Mouse (Mus musculus): ENCODE results near the gene Creb5. TPM values are rescaled to one million over a fixed set of nuclear protein-coding genes. Genes with fewer than 3 reads are reported as not detected.
"Not testable (repeated sequence)": the region's sequence is repeated elsewhere in the genome, so short reads cannot be mapped to it uniquely, and the experiment has no call there.

Creb5 gene
- polyA plus RNA-seq, 1 experiment from 2014 or later, result 3.2 TPM

DNA sequence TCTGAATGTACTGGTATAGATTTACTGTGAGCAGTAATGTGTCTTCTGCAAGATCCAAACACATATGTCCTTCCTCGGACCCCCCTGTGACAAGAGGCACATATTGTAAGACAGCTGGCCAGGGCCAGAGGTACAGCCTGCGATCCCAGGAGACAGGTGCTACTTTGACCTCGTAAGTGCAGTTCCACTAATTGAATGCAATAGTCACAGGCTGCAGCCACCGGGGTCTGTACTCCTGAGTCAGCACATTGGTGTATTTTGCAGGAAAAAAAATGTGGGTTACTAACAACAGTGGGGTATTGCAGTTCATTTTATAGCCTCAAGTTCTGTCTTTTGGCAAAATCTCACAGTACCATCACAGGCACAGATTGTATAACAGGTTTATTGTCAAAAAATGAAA is 110.7 kb downstream of the Creb5 start:
- no peak overlapping the region for H3K27ac ChIP-seq (ENCODE audit: low read depth, low read length)

DNA sequence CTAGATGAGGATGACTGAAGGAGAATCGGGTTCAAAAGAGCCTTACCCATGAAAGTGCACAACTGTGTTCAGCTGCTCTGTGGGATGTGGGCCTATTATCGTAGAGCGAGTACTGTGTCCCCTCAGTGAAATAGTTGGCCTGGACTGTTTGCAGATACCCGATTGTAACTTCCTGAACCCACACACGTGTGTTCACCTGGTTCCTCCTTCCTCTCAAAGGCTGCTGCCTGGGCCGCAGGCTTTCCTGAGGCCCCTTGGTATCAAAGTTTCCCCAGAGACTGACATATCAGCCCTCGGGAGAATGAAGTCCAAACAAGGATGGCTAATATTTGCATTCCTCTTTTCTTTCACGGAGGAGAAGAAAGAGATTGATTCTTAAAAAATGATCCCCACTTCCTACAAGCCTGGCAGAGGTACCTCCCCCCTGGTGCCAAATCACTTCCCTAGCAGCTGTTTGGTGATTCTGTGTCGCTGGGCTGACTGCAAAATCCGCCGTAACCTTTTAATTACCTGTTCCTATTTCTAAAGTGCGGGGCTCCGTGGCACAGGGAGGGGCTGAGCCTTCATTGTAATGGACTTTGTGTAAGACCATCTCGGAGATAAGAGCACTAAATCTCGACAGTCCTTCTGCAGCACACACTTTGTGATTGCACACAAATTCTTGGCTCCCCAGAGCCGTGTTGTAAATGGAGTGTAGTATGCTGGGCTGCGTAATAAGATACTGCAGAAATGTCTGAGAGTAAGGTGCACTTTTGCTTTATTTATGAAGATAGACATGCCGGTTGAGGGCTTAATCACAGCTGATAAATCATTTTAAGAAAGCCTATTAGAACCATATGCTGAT is 111.4 kb downstream of the Creb5 start:
- Histone ChIP-seq H3K27ac (ENCODE audit: low read depth, low read length) (no peak overlapping the region), H3K4me2 (ENCODE audit: low read length) (peak overlapping the region; percentile 29), H3K4me3 (ENCODE audit: low read length) (no peak overlapping the region), H3K27me3 (replicated peaks; ENCODE audit: control insufficient read depth, insufficient read depth, low read length) (no peaks in the 10 kb centered on the region), H3K9me3 (ENCODE audit: control insufficient read depth, low read length) (no peaks in the 10 kb centered on the region), H3K36me3 (ENCODE audit: control insufficient read depth, insufficient read depth, low read length) (no peaks in the 10 kb centered on the region), H3K4me1 (ENCODE audit: control insufficient read depth, insufficient read depth, low read depth, low read length) (peaks cover 15% of the 10 kb centered on the region), H3K9ac (ENCODE audit: low read depth, low read length) (no peak overlapping the region)
- ATAC-seq, result peak; percentile 40; the same call in 1 of the 2 replicates
- WGBS, result 38% methylated on average over 18 of the region's 18 CpGs

More for the DNA sequence above, 110.7 kb downstream of the Creb5 start:
- Histone ChIP-seq H3K4me3 (ENCODE audit: low read length) (no peak overlapping the region), H3K36me3 (ENCODE audit: control insufficient read depth, insufficient read depth, low read length) (no peaks in the 10 kb centered on the region), H3K4me2 (ENCODE audit: low read length) (no peak overlapping the region), H3K9ac (ENCODE audit: low read depth, low read length) (no peak overlapping the region), H3K4me1 (ENCODE audit: control insufficient read depth, insufficient read depth, low read depth, low read length) (peaks cover 15% of the 10 kb centered on the region), H3K27me3 (replicated peaks; ENCODE audit: control insufficient read depth, insufficient read depth, low read length) (no peaks in the 10 kb centered on the region), H3K9me3 (ENCODE audit: control insufficient read depth, low read length) (no peaks in the 10 kb centered on the region)
- 53% methylated on average over 4 of the region's 4 CpGs for WGBS
- ATAC-seq, result no peak

DNA sequence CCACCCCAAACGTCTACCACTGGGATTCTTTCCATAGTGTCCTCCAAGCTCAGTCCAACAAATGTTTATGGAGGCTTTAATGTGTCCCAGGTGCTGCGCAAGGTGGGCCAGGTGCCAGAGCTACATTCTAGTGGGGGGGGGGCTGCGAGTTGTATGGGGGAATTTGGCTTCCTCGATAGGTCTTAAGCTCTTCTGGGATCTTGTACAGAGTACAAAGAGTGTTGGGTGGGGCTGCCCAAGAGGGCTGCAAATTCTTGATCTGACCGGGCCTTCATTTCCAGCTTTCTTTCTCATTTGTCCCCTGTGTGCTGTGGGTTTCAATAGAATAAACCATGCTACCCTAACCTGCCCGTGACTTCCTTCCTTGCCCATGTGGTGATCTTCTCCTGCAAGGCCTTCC is 114.3 kb downstream of the Creb5 start:
- H3K4me3 ChIP-seq (ENCODE audit: low read length), result no peak overlapping the region
- 91% methylated on average over 6 of the region's 6 CpGs for WGBS
- no peaks in the 10 kb centered on the region for H3K27me3 ChIP-seq (replicated peaks; ENCODE audit: control insufficient read depth, insufficient read depth, low read length)
- H3K36me3 ChIP-seq (ENCODE audit: control insufficient read depth, insufficient read depth, low read length), result no peaks in the 10 kb centered on the region
- ATAC-seq, result no peak
- H3K9me3 ChIP-seq (ENCODE audit: control insufficient read depth, low read length), result no peaks in the 10 kb centered on the region
- peaks cover 4% of the 10 kb centered on the region for H3K4me1 ChIP-seq (ENCODE audit: control insufficient read depth, insufficient read depth, low read depth, low read length)
- no peak overlapping the region for H3K9ac ChIP-seq (ENCODE audit: low read depth, low read length)
- H3K4me2 ChIP-seq (ENCODE audit: low read length), result no peak overlapping the region
- H3K27ac ChIP-seq (ENCODE audit: low read depth, low read length), result no peak overlapping the region

DNA sequence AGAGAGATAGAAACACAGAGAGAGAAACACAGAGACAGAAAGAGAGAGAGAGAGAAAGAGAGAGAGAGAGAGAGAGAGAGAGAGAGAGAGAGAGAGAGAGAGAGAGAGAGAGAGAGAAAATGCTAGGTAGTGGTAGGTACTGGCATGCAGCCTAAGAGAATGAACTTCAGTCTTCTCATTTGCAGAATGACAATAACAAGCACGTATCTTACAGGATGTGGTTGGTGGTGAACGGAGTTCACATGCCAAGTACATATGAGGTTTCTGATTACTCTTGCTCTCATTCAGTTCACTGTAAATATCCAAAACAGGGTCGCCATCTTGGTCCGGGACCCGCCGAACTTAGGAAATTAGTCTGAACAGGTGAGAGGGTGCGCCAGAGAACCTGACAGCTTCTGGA is 115.5 kb downstream of the Creb5 start:
- not testable (repeated sequence) for H3K27me3 ChIP-seq (replicated peaks; ENCODE audit: control insufficient read depth, insufficient read depth, low read length); ATAC-seq; H3K36me3 ChIP-seq (ENCODE audit: control insufficient read depth, insufficient read depth, low read length); H3K9ac ChIP-seq (ENCODE audit: low read depth, low read length); H3K4me1 ChIP-seq (ENCODE audit: control insufficient read depth, insufficient read depth, low read depth, low read length); H3K4me3 ChIP-seq (ENCODE audit: low read length); H3K4me2 ChIP-seq (ENCODE audit: low read length); H3K9me3 ChIP-seq (ENCODE audit: control insufficient read depth, low read length); H3K27ac ChIP-seq (ENCODE audit: low read depth, low read length)
- 93% methylated on average over 6 of the region's 7 CpGs for WGBS

DNA sequence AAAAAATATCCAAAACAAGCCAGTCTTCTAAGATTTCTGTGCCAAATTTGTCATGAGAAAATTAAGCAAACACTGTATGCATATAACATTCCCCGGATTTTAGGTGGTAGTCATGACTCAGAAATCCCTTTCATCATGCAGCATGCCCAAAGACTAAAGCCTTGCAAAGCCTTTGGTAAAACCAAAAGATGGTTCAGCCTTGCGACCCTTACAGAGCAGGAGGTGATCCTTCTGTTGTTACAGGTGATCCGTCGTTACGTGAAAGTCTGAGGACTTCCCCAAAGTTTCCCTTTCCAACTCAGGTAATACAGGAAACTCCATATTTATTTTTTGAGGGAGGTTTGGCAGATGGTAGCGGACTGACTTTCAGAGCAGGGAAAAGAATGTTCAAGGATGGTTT is 122.1 kb downstream of the Creb5 start:
- no peaks in the 10 kb centered on the region for H3K9me3 ChIP-seq (ENCODE audit: control insufficient read depth, low read length)
- no peaks in the 10 kb centered on the region for H3K27me3 ChIP-seq (replicated peaks; ENCODE audit: control insufficient read depth, insufficient read depth, low read length)
- H3K4me2 ChIP-seq (ENCODE audit: low read length), result no peak overlapping the region
- no peak overlapping the region for H3K4me3 ChIP-seq (ENCODE audit: low read length)
- H3K4me1 ChIP-seq (ENCODE audit: control insufficient read depth, insufficient read depth, low read depth, low read length), result no peaks in the 10 kb centered on the region
- no peak overlapping the region for H3K27ac ChIP-seq (ENCODE audit: low read depth, low read length)
- no peaks in the 10 kb centered on the region for H3K36me3 ChIP-seq (ENCODE audit: control insufficient read depth, insufficient read depth, low read length)
- ATAC-seq, result no peak
- WGBS, result 96% methylated on average over 6 of the region's 6 CpGs
- no peak overlapping the region for H3K9ac ChIP-seq (ENCODE audit: low read depth, low read length)

DNA sequence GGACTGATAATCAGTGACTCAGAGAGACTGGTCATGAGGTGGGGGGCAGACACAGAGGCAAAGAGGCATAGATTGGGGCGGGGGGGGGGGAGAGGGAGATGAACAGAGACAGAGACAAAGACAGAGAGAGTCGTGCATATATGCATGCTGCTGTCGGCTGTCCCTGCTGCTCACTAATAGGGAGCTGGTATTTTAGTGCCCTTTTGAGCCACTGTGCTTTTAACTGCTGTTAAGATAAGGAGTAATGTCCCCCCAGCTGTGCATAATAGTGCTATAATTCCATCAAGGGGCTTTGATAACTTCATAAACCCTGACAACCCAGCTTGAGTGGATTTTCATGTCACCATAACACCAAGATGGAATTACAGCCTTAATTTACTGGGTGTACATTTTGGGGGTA is 134.3 kb downstream of the Creb5 start:
- Histone ChIP-seq H3K4me1 (ENCODE audit: control insufficient read depth, insufficient read depth, low read depth, low read length) (no peaks in the 10 kb centered on the region), H3K4me3 (ENCODE audit: low read length) (no peak overlapping the region), H3K9me3 (ENCODE audit: control insufficient read depth, low read length) (no peaks in the 10 kb centered on the region), H3K27ac (ENCODE audit: low read depth, low read length) (no peak overlapping the region), H3K36me3 (ENCODE audit: control insufficient read depth, insufficient read depth, low read length) (no peaks in the 10 kb centered on the region), H3K9ac (ENCODE audit: low read depth, low read length) (no peak overlapping the region), H3K27me3 (replicated peaks; ENCODE audit: control insufficient read depth, insufficient read depth, low read length) (no peaks in the 10 kb centered on the region), H3K4me2 (ENCODE audit: low read length) (no peak overlapping the region)
- no peak for ATAC-seq
- 62% methylated on average over 2 of the region's 3 CpGs for WGBS

DNA sequence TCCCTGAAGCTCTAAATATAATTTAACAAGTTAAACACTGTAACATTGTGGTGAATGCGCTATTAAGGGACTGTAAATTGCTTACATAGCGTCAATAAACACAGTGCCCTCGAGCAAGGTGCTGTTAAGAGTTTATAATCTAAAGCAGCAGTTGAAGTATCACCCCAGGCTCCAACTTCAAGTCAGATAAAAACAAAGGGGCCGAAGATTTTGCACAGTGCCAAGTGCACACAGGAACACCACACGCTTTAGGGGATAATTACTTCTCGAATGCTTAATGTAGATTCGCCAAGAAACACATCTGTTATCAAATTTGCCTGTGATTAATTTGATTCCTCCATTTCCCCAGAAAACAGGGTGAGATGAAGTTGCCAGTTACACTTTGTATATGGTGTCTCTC is 142.3 kb downstream of the Creb5 start:
- Histone ChIP-seq H3K4me2 (ENCODE audit: low read length) (no peak overlapping the region), H3K9me3 (ENCODE audit: control insufficient read depth, low read length) (no peaks in the 10 kb centered on the region), H3K4me1 (ENCODE audit: control insufficient read depth, insufficient read depth, low read depth, low read length) (peaks cover 9% of the 10 kb centered on the region), H3K9ac (ENCODE audit: low read depth, low read length) (no peak overlapping the region), H3K4me3 (ENCODE audit: low read length) (no peak overlapping the region), H3K36me3 (ENCODE audit: control insufficient read depth, insufficient read depth, low read length) (no peaks in the 10 kb centered on the region), H3K27me3 (replicated peaks; ENCODE audit: control insufficient read depth, insufficient read depth, low read length) (no peaks in the 10 kb centered on the region), H3K27ac (ENCODE audit: low read depth, low read length) (no peak overlapping the region)
- 43% methylated on average over 7 of the region's 7 CpGs for WGBS
- no peak for ATAC-seq

DNA sequence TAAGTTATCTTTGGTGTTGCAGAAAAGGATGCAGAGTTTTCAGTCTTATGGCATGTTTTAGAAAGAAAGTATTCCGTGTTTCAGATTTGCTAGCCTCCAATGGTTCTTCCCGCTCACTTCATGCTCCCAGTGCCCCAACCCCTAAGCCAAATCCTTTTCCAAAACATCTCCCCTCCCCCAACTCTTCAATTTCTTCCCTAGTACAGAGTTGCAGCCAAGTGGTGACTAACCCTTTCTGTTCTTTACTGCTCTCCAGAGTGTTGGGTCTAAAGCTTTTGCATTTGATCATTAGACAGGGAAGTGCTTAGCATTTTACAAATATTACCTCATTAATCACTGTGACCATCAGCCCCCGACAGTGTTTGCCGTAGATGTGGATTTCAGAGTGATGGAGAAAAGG is 142.8 kb downstream of the Creb5 start:
- no peak overlapping the region for H3K4me3 ChIP-seq (ENCODE audit: low read length)
- 42% methylated on average over 4 of the region's 4 CpGs for WGBS
- no peak overlapping the region for H3K27ac ChIP-seq (ENCODE audit: low read depth, low read length)
- H3K36me3 ChIP-seq (ENCODE audit: control insufficient read depth, insufficient read depth, low read length), result no peaks in the 10 kb centered on the region
- H3K4me1 ChIP-seq (ENCODE audit: control insufficient read depth, insufficient read depth, low read depth, low read length), result peaks cover 9% of the 10 kb centered on the region
- no peak for ATAC-seq
- H3K4me2 ChIP-seq (ENCODE audit: low read length), result no peak overlapping the region
- no peaks in the 10 kb centered on the region for H3K9me3 ChIP-seq (ENCODE audit: control insufficient read depth, low read length)
- H3K9ac ChIP-seq (ENCODE audit: low read depth, low read length), result no peak overlapping the region
- 0 out of 2 replicates have a peak, but pooled peaks cover 2% of the 10 kb centered on the region for H3K27me3 ChIP-seq (replicated peaks; ENCODE audit: control insufficient read depth, insufficient read depth, low read length)

DNA sequence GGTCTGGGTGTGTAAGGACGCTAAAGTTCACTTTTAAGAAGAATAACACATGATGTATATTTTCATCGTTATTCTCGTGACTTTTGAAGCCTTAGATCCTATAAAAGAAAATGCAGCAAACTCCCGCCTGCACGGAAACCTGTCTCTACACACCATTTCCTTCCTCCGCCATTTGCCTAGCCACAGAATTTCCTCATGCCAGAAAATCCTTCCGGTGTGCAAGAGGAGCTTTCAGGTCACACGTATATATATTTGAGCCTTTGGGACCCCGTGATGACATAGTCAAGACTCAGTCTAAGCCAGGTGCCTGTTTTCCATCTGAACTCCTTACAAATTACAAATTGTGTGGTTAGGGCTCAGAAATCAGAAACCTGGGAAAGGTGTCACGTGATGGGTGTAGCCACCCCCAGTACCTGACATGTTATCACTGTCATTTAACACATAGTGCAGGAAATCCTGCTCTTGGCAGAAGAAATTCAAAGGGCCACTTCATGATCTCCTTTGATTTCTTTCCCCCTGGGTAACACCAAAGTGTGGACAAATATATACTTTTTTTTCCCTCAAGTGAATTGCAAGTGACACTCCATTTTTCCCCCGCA is 158.9 kb downstream of the Creb5 start:
- Histone ChIP-seq H3K36me3 (ENCODE audit: control insufficient read depth, insufficient read depth, low read length) (no peaks in the 10 kb centered on the region), H3K4me1 (ENCODE audit: control insufficient read depth, insufficient read depth, low read depth, low read length) (no peaks in the 10 kb centered on the region; the same call in 1 of the 2 replicates), H3K4me3 (ENCODE audit: low read length) (no peak overlapping the region), H3K27ac (ENCODE audit: low read depth, low read length) (no peak overlapping the region), H3K4me2 (ENCODE audit: low read length) (no peak overlapping the region), H3K27me3 (replicated peaks; ENCODE audit: control insufficient read depth, insufficient read depth, low read length) (no peaks in the 10 kb centered on the region), H3K9me3 (ENCODE audit: control insufficient read depth, low read length) (no peaks in the 10 kb centered on the region), H3K9ac (ENCODE audit: low read depth, low read length) (no peak overlapping the region)
- WGBS, result 92% methylated on average over 11 of the region's 11 CpGs
- no peak for ATAC-seq

Data from hindbrain, embryonic 16.5 days (tissue).